21 mouse cellular contexts compared by ENCODE assay signal in the genomic region with DNA sequence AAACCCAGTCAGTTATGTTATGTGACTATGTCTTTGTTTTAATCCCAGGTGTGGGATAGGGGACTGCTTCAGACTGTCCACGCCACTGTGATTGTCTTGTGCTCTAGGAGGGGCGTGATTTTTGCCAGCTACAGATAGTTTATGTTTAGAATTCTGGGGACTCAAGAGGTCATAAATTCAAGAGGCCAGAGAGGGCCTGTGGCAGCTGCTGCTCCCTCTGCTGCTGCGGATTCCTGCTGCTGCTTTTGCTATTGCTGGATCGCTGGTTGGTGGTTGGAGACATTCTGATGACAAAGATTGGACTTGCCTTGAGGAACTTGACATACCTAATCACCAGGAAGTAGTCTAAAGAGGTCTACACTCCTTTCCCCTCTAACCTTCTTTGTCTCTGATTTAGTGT. TPM values are rescaled to one million over a fixed set of nuclear protein-coding genes. Genes with fewer than 3 reads are reported as not detected.
A peak's percentile ranks its signal among the peaks of the same experiment; 100 is the strongest.
DNase-seq lines count a peak whose midpoint lies in the region; ATAC-seq lines count a peak whose summit lies in the region.
"Had no signal": no experiment of that assay in that cellular context is flagged by ENCODE, and none has a peak within 500 bp of the region (broad histone marks: within the 10 kb centered on the region; RNA-seq: fewer than 3 reads in every experiment).

No protein-coding gene starts in this region.

- no peaks in the 10 kb centered on the region for H3K36me3 ChIP-seq in heart, embryonic 10.5 days
- H3K36me3 ChIP-seq: embryonic facial prominence, embryonic 10.5 days; embryonic facial prominence, embryonic 12.5 days; forebrain, embryonic 15.5 days had no signal

- no peaks in the 10 kb centered on the region for H3K9me3 ChIP-seq in heart, embryonic 10.5 days
- H3K9me3 ChIP-seq: embryonic facial prominence, embryonic 10.5 days; embryonic facial prominence, embryonic 12.5 days; forebrain, embryonic 13.5 days; forebrain, embryonic 15.5 days had no signal

- no peak overlapping the region for H3K4me3 ChIP-seq in heart, embryonic 10.5 days
- H3K4me3 ChIP-seq: embryonic facial prominence, embryonic 10.5 days; embryonic facial prominence, embryonic 12.5 days; forebrain, embryonic 13.5 days; forebrain, embryonic 15.5 days had no signal

- ATAC-seq in megakaryocyte-erythroid progenitor cell, adult 5-6 weeks (replicated peaks; ENCODE audit: low FRiP score, low TSS enrichment, poor library complexity, severe bottlenecking), result 0 out of 2 replicates have a peak, but pooled peaks have one; percentile 1
- no peak for ATAC-seq in inflammation-experienced regulatory T-cells, adult 6 months
- ATAC-seq: forebrain, embryonic 13.5 days; forebrain, embryonic 15.5 days; forebrain, postnatal 0 days had no signal

- DNase-seq in heart, embryonic 10.5 days (ENCODE audit: low spot score), result peak; percentile 62
- DNase-seq in heart, postnatal 25 days (ENCODE audit: low spot score), result no peak
- DNase-seq in adrenal gland, adult 2 months, result no peak
- DNase-seq: adrenal gland, adult 8-10 months; adrenal gland, postnatal 14 days; adrenal gland, postnatal 36 days; cerebellum, adult 11-12 months; cerebellum, adult 2 months; cerebellum, adult 9-10 months; cerebellum, postnatal 10 days; cerebellum, postnatal 25 days; forebrain, postnatal 0 days had no signal

- H3K4me1 ChIP-seq in heart, embryonic 10.5 days, result 0 out of 2 replicates have a peak, but pooled peaks cover 16% of the 10 kb centered on the region
- H3K4me1 ChIP-seq: embryonic facial prominence, embryonic 12.5 days; forebrain, embryonic 13.5 days; forebrain, embryonic 15.5 days had no signal

- H3K27ac ChIP-seq in heart, embryonic 10.5 days, result no peak overlapping the region
- H3K27ac ChIP-seq: embryonic facial prominence, embryonic 10.5 days; embryonic facial prominence, embryonic 12.5 days; forebrain, embryonic 13.5 days; forebrain, embryonic 15.5 days had no signal

- intact Hi-C loops in heart, postnatal 25 days (cut with DNase I), result no loop called here

- no peaks in the 10 kb centered on the region for H3K27me3 ChIP-seq in heart, embryonic 10.5 days (ENCODE audit: insufficient read depth, poor library complexity, severe bottlenecking)
- H3K27me3 ChIP-seq: embryonic facial prominence, embryonic 12.5 days; forebrain, embryonic 13.5 days; forebrain, embryonic 15.5 days had no signal

- 66% methylated on average over 4 of the region's 4 CpGs for WGBS in heart, embryonic 10.5 days

RNA-seq across cellular contexts. Expression of gene Il31ra, which starts 57.5 kb away (rescaled TPM):
- polyA plus RNA-seq in heart, embryonic 10.5 days (2016; fragmentation: Nextera tagmentation; extraction: Ambion mirVana), result 0.13 TPM in 1 of 2 replicates, not detected in the other
- not detected for total RNA-seq in heart, postnatal 25 days (2021)
- total RNA-seq in megakaryocyte-erythroid progenitor cell, adult 5-6 weeks (2014; fragmentation: Nextera tagmentation), result 8.1 and 10.4 TPM in 2 replicates
- 6.5 and 9.9 TPM in 2 replicates for total RNA-seq in megakaryocyte-erythroid progenitor cell, adult 5-6 weeks (2017)
- under 1 TPM; 0.32 to 0.38 TPM for total RNA-seq in adrenal gland, adult 2 months (2021)
- polyA plus RNA-seq in adrenal gland, adult 2 months (2012; rRNA removed), result 0.03 and 0.11 TPM in 2 replicates
- polyA plus RNA-seq in inflammation-experienced regulatory T-cells, adult 6 months (2017; shearing (Covaris generic)), result under 1 TPM in 1 of 3 experiments, not detected in 2; 0.10 TPM
- total RNA-seq: ES-E14 had no signal
- polyA plus RNA-seq: C2C12; embryonic facial prominence, embryonic 10.5 days; forebrain, embryonic 11.5 days had no signal

Comparison
In these comparisons a context has a peak if more than half of its experiments do, and no peak if none do; other contexts are left out.
1. RNA of gene Il31ra, which starts 57.5 kb away (total RNA-seq): 6.5 to 10.4 TPM in megakaryocyte-erythroid progenitor cell, adult 5-6 weeks; 0.32 to 0.38 TPM in adrenal gland, adult 2 months and not detected in heart, postnatal 25 days; every median in the first group is over 4 times any median in the second.